Mouse (Mus musculus) Muller cell, postnatal 12 days (primary cell): ENCODE measurements around the gene Midn.

Source experiments
- DNase-seq: peaks from one replicate; pipeline ENCODE4 v3.0.0-alpha.2; 2015; ENCODE audit errors: inconsistent ontology term

The Midn gene

GRCm38 (mm10) chr10:80193976-80194375 is 45.9 kb downstream of the Midn start:
- no peak for DNase-seq

GRCm38 (mm10) chr10:80194441-80194840 is 46.4 kb downstream of the Midn start:
- no peak for DNase-seq

GRCm38 (mm10) chr10:80196167-80196566 is 48.1 kb downstream of the Midn start:
- no peak for DNase-seq

DNA sequence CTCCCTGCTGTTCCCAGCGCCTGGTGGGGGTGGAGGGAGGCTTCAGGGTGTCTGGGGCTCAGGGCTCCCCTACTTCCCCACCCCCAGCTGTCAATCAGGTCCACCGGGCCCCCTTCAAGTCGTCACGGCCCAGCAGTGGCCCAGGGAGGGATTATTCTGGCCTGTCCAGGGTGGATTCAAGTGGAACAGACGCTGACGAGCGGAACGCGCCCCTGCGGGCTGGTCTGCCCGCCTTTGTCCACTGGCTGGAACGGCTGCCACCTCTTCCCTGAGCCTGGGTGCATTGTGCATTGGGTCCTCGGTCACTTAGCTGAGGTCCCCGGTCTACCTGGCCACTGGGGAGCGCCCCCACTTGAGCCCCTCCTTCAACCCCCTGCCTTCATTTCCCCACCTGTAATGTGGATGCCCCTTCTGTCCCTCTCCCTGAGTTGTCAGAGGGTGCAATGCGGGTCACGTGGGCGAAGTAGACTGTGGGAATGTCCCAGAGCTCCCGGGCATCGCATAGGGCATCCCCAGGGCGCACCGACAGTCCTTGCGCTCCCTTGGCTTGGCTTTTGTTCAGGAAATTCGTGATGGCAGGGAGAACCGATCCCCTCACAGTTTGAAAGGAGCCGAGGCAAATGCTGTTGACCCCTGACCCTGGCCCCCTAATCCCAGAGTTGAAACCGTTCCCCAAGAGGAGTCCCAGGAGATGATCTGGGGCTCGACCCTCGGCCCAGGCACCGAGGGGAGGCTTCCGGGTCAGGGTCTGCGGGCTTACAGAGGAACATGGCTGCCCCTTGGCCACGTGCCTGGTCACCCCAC is 48.9 kb downstream of the Midn start:
- DNase-seq, result no peak

DNA sequence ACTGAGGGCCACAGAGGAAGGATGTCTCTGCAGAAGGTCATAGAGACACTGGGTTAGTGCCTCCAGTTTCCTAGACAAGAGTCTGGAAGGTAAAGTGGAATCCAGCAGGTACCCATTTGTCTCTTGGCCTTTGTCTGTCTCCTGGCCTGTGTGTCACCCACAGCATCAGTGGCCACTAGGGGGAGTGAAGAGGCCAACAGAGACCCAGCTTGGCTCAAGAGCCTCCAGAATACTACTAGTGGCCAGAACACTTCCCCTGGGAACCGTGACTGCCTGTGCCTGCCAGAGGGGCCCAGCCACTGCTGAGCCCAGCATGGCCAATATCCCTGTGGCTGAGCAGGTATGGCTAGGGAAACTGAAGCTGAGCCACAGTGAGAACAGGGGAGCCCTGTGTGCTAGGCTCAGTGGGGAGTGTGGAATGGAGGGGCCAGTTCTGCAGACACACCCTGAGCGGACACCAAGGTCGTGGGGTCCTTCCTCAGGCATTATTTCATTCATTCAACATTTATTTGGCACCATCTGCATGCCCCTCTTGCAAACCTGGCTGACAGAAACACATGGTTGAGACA is 51.5 kb downstream of the Midn start:
- peak; percentile 75 for DNase-seq

- DNase-seq, result no peak
Observed at GRCm38 (mm10) chr10:80200485-80200884, 52.4 kb downstream of the Midn start.

DNA sequence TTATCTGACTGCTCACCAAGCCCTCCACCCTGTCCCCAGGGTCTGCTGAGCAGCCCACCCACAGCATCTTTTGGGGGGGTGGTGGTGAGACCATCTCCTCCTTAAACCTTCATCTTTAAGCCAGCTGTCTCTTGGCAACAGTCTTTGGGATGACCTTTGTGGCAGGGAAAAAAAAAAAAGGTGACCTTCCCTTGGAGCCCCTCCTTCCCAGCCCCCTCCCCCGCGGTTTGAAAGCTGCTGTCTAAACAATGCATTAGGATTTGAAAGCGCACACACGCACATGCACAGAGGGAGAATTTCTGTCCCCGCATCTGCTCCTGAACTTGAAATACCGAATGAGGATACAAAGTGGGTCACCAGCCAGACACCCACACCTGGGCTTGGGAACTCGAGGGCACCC is 56.0 kb downstream of the Midn start:
- no peak for DNase-seq

DNA sequence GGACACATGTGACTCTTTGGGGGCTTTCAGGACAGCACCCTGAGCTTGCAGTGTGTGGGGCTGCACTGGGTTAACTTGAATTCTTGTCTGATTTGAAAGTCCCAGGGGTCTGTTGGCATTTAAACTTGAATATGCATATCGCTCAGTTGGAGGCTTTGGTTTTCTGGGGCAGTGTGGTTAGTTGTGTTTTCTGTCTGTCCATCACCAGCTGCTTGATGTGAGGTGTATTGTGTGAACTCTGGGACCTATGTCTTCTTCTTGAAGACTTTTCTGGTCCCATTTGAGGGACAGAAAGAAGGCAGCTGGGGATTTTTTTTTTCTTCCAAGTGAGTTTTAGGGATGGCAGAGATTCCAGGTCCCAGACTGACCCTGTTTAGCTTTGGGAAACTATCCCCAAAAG is 59.1 kb downstream of the Midn start:
- DNase-seq, result no peak

GRCm38 (mm10) chr10:80207676-80208075 is 59.6 kb downstream of the Midn start:
- no peak for DNase-seq
